9 mouse cellular contexts compared by ENCODE assay signal in the genomic region with DNA sequence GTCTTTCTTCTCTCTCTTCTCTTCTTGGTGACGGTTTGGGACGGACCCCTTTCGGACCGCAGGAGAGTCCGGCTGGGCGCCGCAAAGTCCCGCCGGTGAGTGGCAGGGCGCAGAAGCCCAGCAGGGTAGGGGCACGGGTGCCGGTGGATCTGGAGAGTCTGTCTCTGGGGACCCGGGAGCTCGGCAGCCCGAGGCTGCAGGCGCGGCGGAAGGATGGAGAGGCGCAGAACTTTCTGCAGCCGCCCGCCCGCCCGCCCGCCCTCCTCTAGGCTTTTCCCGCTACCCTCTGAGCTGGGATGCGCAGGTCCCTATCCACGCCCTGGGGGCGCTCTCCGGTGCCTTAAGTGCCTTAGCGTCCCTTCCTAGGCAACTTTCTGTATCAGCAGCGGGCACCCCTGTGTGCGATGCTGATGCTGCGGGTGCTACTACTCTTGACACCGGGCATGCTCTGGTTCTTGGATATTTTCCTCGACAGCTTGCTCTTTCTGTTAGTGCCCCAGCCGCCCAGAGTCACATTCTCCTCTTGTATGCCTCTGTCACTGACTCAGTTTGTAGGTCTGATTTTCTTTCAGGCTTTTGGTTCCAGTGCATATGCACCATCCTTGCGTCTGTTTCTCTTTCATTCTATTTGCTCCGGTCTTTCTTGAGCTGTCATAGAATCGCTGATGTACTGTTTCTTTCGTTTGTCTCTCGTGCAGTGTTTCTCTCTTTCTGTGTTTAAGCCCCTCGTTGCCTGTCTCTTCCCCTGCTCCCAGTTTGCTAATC. TPM values are rescaled to one million over a fixed set of nuclear protein-coding genes. Genes with fewer than 3 reads are reported as not detected.
DNase-seq lines count a peak whose midpoint lies in the region; ATAC-seq and TF ChIP-seq lines count a peak whose summit lies in the region.
"Had no signal": no experiment of that assay in that cellular context is flagged by ENCODE, and none has a peak within 500 bp of the region (broad histone marks: within the 10 kb centered on the region; RNA-seq: fewer than 3 reads in every experiment).

No protein-coding gene starts in this region.

- WGBS in lung, embryonic 16.5 days: 1% methylated on average over 36 of the region's 42 CpGs
- WGBS in embryonic facial prominence, embryonic 13.5 days: 2% methylated on average over 39 of the region's 42 CpGs
- 1% methylated on average over 39 of the region's 42 CpGs for WGBS in midbrain, embryonic 11.5 days

- H3K36me3 ChIP-seq in lung, embryonic 16.5 days (ENCODE audit: control insufficient read depth, insufficient read depth, low read length): no peaks in the 10 kb centered on the region
- H3K36me3 ChIP-seq in embryonic facial prominence, embryonic 13.5 days: no peaks in the 10 kb centered on the region
- no peaks in the 10 kb centered on the region for H3K36me3 ChIP-seq in midbrain, embryonic 11.5 days (ENCODE audit: control insufficient read depth, insufficient read depth, low read length)
- no peaks in the 10 kb centered on the region for H3K36me3 ChIP-seq in testis, adult 2 months (ENCODE audit: control insufficient read depth, insufficient read depth, low read length)

- H3K4me1 ChIP-seq in lung, embryonic 16.5 days (replicated peaks; ENCODE audit: control insufficient read depth, insufficient read depth, low read length): peaks cover 5% of the 10 kb centered on the region; the same call in 1 of the 2 replicates
- peaks cover 13% of the 10 kb centered on the region for H3K4me1 ChIP-seq in embryonic facial prominence, embryonic 13.5 days
- H3K4me1 ChIP-seq in midbrain, embryonic 11.5 days (ENCODE audit: control insufficient read depth, insufficient read depth, low read length): peaks cover 3% of the 10 kb centered on the region; the same call in 1 of the 2 replicates
- H3K4me1 ChIP-seq in testis, adult 2 months (ENCODE audit: control insufficient read depth, insufficient read depth, low read length): peaks cover 6% of the 10 kb centered on the region

- H3K9me3 ChIP-seq in lung, embryonic 16.5 days (ENCODE audit: control insufficient read depth, low read length): no peaks in the 10 kb centered on the region
- no peaks in the 10 kb centered on the region for H3K9me3 ChIP-seq in embryonic facial prominence, embryonic 13.5 days
- H3K9me3 ChIP-seq in midbrain, embryonic 11.5 days (ENCODE audit: control insufficient read depth, low read length): no peaks in the 10 kb centered on the region

- no peak overlapping the region for H3K9ac ChIP-seq in lung, embryonic 16.5 days (ENCODE audit: low read length)
- H3K9ac ChIP-seq in embryonic facial prominence, embryonic 13.5 days: peak overlapping the region; percentile 59
- H3K9ac ChIP-seq in midbrain, embryonic 11.5 days (ENCODE audit: low read length): peak overlapping the region; percentile 62

- no peak for ATAC-seq in lung, embryonic 16.5 days (ENCODE audit: low read depth)
- ATAC-seq in embryonic facial prominence, embryonic 13.5 days (ENCODE audit: insufficient number of reproducible peaks, insufficient read depth, low FRiP score, low TSS enrichment, low read depth): peak; percentile 13; the same call in 1 of the 2 replicates
- peak; percentile 57 for ATAC-seq in midbrain, embryonic 11.5 days (ENCODE audit: low FRiP score)

- H3K4me3 ChIP-seq in lung, embryonic 16.5 days (ENCODE audit: low read length): peak overlapping the region; percentile 49
- peak overlapping the region; percentile 58 for H3K4me3 ChIP-seq in embryonic facial prominence, embryonic 13.5 days
- H3K4me3 ChIP-seq in midbrain, embryonic 11.5 days (ENCODE audit: low read depth, low read length): peak overlapping the region; percentile 53
- H3K4me3 ChIP-seq in testis, adult 2 months (ENCODE audit: control insufficient read depth, low read depth, low read length): peak overlapping the region; percentile 44

- no peak for TF ChIP-seq CTCF in testis, adult 2 months (IDR thresholded peaks at IDR 0.05; ENCODE audit: control insufficient read depth, insufficient read depth, insufficient replicate concordance, low read depth, low read length)

- H3K4me2 ChIP-seq in lung, embryonic 16.5 days (ENCODE audit: low read depth, low read length): peak overlapping the region; percentile 75
- H3K4me2 ChIP-seq in embryonic facial prominence, embryonic 13.5 days: peak overlapping the region; percentile 94
- H3K4me2 ChIP-seq in midbrain, embryonic 11.5 days: peak overlapping the region; percentile 98

- no peak for TF ChIP-seq POLR2A in testis, adult 2 months (IDR thresholded peaks at IDR 0.05; ENCODE audit: control insufficient read depth, low read depth, low read length)

- no peak for DNase-seq in lung, postnatal 4 days
- DNase-seq in layer of hippocampus, adult 11-12 months (ENCODE audit: low spot score): peak; percentile 35
- peak; percentile 91 for DNase-seq in midbrain, embryonic 11.5 days (ENCODE audit: low spot score, missing footprints)
- DNase-seq in adrenal gland, adult 2 months: no peak
- DNase-seq in urinary bladder, adult 18-20 months (ENCODE audit: low spot score in 2 of 2): no peak

- H3K27me3 ChIP-seq in lung, embryonic 16.5 days (ENCODE audit: control insufficient read depth, insufficient read depth, low read depth, low read length): peaks cover 34% of the 10 kb centered on the region
- peaks cover 49% of the 10 kb centered on the region for H3K27me3 ChIP-seq in embryonic facial prominence, embryonic 13.5 days
- no peaks in the 10 kb centered on the region; the same call in 1 of the 2 replicates for H3K27me3 ChIP-seq in midbrain, embryonic 11.5 days (ENCODE audit: control insufficient read depth, insufficient read depth, low read length)
- H3K27me3 ChIP-seq in testis, adult 2 months (ENCODE audit: control insufficient read depth, insufficient read depth, low read length): no peaks in the 10 kb centered on the region

- no peak overlapping the region for H3K27ac ChIP-seq in lung, embryonic 16.5 days (ENCODE audit: low read length)
- no peak overlapping the region for H3K27ac ChIP-seq in embryonic facial prominence, embryonic 13.5 days
- no peak overlapping the region for H3K27ac ChIP-seq in midbrain, embryonic 11.5 days (ENCODE audit: low read depth, low read length)
- no peak overlapping the region for H3K27ac ChIP-seq in testis, adult 2 months (ENCODE audit: control insufficient read depth, insufficient read depth, low read depth, low read length)

RNA-seq across cellular contexts. Expression of a gene that starts 0.8 kb away (rescaled TPM):
- polyA plus RNA-seq in lung, embryonic 16.5 days (2015; fragmentation: Nextera tagmentation; extraction: Ambion mirVana): 0.08 TPM in 1 of 2 replicates, not detected in the other
- 3.0 and 4.6 TPM in 2 replicates for polyA plus RNA-seq in embryonic facial prominence, embryonic 13.5 days (2015; fragmentation: Nextera tagmentation; extraction: Ambion mirVana)
- polyA plus RNA-seq in midbrain, embryonic 11.5 days (2014; fragmentation: Nextera tagmentation; extraction: Ambion mirVana): 2.1 TPM in 2 replicates
- polyA plus RNA-seq in testis, adult 2 months (2012; rRNA removed): 0.11 TPM in 2 replicates
- total RNA-seq in adrenal gland, adult 2 months (2021): under 1 TPM; 0.06 to 0.48 TPM
- 0.01 TPM in 1 of 2 replicates, not detected in the other for polyA plus RNA-seq in adrenal gland, adult 2 months (2012; rRNA removed)
- total RNA-seq: neutrophil, adult 5-6 weeks had no signal

Comparison
In these comparisons a context has a peak if more than half of its experiments do, and no peak if none do; other contexts are left out.
1. DNase-seq: peak in layer of hippocampus, adult 11-12 months (single experiment) and midbrain, embryonic 11.5 days (single experiment); none in lung, postnatal 4 days (0 of 2), adrenal gland, adult 2 months (single experiment) and urinary bladder, adult 18-20 months (0 of 2).
2. Peak in every context shown above with its lines, with median percentiles within 50 percentile points of each other: H3K4me2 ChIP-seq and H3K4me3 ChIP-seq.